Mouse (Mus musculus) MEL (cell line): Measurements from ENCODE around the gene Osbpl9.

Experiments used
- CHD2 ChIP-seq: IDR thresholded peaks from 2 replicates; pipeline ENCODE4 v1.6.1; 2011; ENCODE audit warnings: low read length, improper control_type of control experiment
- CTCF ChIP-seq, 3 experiments: IDR thresholded peaks in 2 of 3; conservative IDR thresholded peaks in 1 of 3; 2 replicates each; pipeline ENCODE4 v1.5.1; 2011 to 2012; ENCODE audit warnings: low read length in 3 of 3, low read depth in 2 of 3, mild to moderate bottlenecking in 2 of 3, improper control_type of control experiment in 1 of 3, inconsistent platforms in 1 of 3, mixed read lengths in 1 of 3, moderate library complexity in 1 of 3; ENCODE audit not compliant: control insufficient read depth in 1 of 3, insufficient read depth in 1 of 3, poor library complexity in 1 of 3, severe bottlenecking in 1 of 3
- E2F4 ChIP-seq: IDR thresholded peaks from 2 replicates; pipeline ENCODE4 v1.6.1; 2011; ENCODE audit warnings: low read depth, low read length, improper control_type of control experiment, borderline replicate concordance
- ETS1 ChIP-seq: IDR thresholded peaks from 2 replicates; pipeline ENCODE4 v1.6.1; 2012; ENCODE audit warnings: low read depth, mild to moderate bottlenecking, inconsistent platforms, low read length, improper control_type of control experiment, moderate library complexity
- GABPA ChIP-seq: IDR thresholded peaks from 2 replicates; pipeline ENCODE4 v1.6.1; 2012; ENCODE audit warnings: low read depth, mild to moderate bottlenecking, inconsistent platforms, low read length, improper control_type of control experiment, moderate library complexity
- POLR2A ChIP-seq, 2 experiments: IDR thresholded peaks; 2 replicates each; pipeline ENCODE4 v1.6.1; 2011 to 2012; ENCODE audit warnings: low read length in 2 of 2, mild to moderate bottlenecking in 2 of 2, control low read depth in 1 of 2, improper control_type of control experiment in 1 of 2, low read depth in 1 of 2, moderate library complexity in 1 of 2; ENCODE audit not compliant: control insufficient read depth in 1 of 2, insufficient read depth in 1 of 2, poor library complexity in 1 of 2
- POLR2AphosphoS2 ChIP-seq: IDR thresholded peaks from 2 replicates; pipeline ENCODE4 v1.6.1; 2011; ENCODE audit warnings: low read length, improper control_type of control experiment
- SIN3A ChIP-seq: IDR thresholded peaks from 2 replicates; pipeline ENCODE4 v1.6.1; 2012; ENCODE audit warnings: low read length, improper control_type of control experiment, inconsistent platforms
- TBP ChIP-seq: IDR thresholded peaks from 2 replicates; pipeline ENCODE4 v1.8.0; 2011; ENCODE audit warnings: low read depth, low read length, improper control_type of control experiment
- UBTF ChIP-seq: IDR thresholded peaks from 2 replicates; pipeline ENCODE4 v1.6.1; 2012; ENCODE audit warnings: low read depth, mild to moderate bottlenecking, inconsistent platforms, low read length, improper control_type of control experiment, moderate library complexity, borderline replicate concordance; ENCODE audit not compliant: insufficient read depth
- ZNF384 ChIP-seq: IDR thresholded peaks from 2 replicates; pipeline ENCODE4 v1.6.1; 2012; ENCODE audit warnings: low read depth, mild to moderate bottlenecking, inconsistent platforms, low read length, improper control_type of control experiment

DNA sequence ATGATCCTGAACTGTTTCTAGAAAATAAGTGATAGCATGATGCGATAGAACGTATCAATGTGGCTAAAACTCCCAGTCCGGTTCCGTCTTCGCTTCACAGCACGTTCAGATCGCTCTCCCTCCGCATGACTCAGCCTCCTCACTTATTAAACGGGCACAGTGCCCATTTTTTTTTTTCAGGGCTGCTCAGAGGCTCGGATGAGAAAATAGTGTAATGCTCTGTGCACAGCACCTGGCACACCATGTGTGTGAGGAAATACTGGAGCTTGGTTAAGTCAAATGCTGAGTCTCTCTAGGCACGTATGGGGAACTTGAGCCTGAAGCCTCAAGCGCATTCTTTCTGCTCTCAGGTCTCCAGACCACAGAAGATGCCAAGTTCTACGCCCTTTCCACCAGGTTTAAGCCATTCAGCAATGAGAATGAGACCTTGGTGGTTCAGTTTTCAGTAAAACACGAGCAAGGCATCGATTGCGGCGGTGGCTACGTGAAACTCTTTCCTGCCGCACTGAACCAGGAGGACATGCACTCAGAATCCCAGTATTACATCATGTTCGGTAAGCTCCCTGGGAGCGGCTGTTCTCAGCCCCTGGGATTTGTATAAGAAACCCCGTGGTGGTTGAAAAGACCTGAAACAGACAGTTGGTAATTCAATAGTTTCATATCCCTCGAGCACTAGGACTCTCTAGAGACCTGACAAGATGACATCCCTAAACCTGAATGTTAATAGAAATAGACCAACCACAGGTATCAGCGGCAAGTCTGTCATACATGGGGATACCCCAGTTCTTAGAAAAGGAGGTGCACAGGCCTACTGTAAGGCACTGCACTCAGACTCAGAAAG is 36.6 kb upstream of the Osbpl9 start:
- TF ChIP-seq GABPA (no peak), E2F4 (no peak), CTCF (IDR thresholded peaks at IDR 0.05 in 2 of 3, conservative IDR thresholded peaks at IDR 0.05 in 1 of 3; ENCODE audit: control insufficient read depth in 1 of 3, insufficient read depth in 1 of 3, low read depth in 2 of 3, low read length in 3 of 3, poor library complexity in 1 of 3, severe bottlenecking in 1 of 3) (no peak), POLR2AphosphoS2 (no peak), CHD2 (no peak), ETS1 (no peak), UBTF (no peak), ZNF384 (peak; percentile 85), SIN3A (no peak), POLR2A (IDR thresholded peaks at IDR 0.05; ENCODE audit: control insufficient read depth in 1 of 2, insufficient read depth in 1 of 2, low read depth in 1 of 2, low read length in 2 of 2, poor library complexity in 1 of 2) (no peak), TBP (no peak)
